Mouse (Mus musculus) retina, postnatal 1 day (tissue): Measurements from ENCODE around the gene B3gat3.

Source experiments
- DNase-seq: peaks from one replicate; pipeline ENCODE4 v3.0.0-alpha.2; 2012

The B3gat3 gene

DNA sequence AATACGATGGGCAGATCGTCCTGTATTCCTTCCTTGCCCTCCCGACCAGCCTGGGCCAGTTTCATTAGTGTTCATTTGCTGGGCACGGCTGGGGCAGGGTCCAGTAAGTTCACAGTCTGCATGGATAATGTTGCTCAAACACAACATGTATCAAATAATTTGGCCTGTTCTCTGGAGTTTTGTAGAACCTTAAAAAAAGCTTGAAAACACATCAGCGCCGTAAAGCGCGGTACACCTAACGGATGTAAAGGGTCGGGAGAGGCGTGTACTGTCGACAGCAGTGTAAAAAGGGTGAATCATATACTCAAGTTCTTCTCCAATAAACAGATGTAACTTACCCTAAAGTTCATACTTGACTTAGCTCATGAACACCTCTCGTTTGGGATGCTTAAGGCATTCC lies 21.6 kb upstream of the B3gat3 start:
- DNase-seq: no peak

DNA sequence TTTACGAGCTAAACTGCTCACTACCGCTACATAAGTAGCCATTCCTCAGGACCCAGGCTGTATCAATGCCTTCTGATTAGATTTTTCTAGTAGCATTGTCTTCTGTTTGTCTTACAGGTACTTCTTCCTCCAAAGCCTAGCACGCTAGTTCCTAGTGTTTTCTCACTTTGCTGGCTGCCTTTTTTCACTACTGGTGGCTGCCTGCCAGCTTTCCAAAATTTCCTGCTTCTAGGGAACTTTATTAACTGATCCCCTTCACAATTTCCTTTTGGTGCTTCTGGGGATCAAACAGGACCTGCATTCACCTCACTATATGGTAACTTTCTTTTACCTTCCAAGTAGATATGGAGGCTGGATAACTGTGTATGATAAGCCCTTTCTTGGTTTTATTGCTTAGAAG lies 21.1 kb upstream of the B3gat3 start:
- DNase-seq: no peak

DNA sequence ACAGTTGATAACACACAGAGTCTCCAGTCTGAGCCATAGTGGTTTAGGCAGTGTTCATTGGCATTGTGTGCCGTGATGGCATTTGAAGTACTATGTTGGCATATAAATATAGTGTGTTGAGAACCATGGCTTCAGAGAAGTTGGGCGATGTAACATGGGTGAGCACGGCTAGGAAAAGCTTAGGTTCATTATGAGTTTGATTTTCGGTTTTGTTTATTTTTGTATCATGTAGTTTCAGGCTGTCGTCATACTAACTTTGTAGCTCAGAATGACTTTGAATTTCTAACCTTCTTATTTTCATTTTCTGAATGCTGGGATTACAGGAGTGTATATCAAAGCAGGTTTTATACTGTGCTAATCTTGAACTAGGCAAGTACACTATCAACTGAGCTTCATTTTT lies 16.8 kb upstream of the B3gat3 start:
- no peak for DNase-seq

DNA sequence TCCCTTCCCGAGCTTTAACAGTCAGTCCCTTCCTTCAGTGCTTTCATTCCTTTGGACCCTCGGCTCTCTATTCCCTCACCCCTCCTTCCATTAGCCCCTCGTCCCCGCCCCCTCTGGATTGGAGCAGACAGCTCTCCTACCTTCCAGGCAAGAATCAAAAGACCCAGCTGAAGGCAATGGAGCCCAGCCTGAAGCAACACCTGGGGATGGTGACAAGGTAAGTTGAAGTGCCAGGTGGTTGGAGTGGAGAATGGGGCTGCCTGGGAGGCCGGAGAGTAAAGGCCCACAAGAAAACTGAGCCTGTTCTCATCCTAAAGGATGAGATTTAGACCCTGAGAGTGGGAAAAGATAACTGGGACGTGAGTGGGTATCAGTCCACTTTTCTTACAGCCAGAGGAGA lies 11.6 kb upstream of the B3gat3 start:
- no peak for DNase-seq

DNA sequence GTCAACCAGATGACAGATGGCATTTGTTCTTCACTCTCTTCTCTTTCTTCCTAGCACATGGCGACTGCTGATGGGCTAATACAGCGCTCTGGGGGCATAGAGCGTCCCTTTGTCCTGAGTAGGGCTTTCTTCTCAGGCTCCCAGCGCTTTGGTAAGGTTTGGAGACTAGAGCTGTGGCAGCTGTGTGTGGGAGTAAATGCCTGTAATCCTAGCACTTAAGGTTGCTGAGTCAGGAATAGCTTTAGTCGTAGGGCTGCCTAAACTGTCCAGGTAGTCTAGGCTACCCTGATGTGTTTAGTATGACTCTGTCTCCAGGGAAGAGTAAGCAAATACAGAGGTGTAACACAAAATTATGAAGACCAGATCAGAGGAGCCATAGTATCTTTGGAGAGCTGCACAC lies 8.4 kb upstream of the B3gat3 start:
- DNase-seq: no peak

DNA sequence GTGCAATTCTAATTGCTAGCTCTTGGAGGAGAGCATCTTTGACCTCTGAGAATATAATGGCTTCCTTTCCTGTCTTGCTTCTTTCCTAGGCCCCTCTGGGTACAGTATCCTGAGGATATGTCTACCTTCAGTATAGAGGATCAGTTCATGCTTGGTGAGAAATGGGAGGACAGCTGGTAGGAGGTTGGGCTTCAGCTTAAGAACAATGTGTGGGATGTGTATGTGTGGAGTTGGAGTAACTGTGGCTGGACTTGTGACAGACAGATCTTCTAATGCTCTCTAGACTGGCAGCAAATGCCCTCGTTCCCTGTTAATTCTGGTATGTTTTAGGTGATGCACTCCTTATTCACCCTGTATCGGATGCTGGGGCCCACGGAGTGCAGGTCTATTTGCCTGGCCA lies 6.0 kb upstream of the B3gat3 start:
- DNase-seq: no peak

DNA sequence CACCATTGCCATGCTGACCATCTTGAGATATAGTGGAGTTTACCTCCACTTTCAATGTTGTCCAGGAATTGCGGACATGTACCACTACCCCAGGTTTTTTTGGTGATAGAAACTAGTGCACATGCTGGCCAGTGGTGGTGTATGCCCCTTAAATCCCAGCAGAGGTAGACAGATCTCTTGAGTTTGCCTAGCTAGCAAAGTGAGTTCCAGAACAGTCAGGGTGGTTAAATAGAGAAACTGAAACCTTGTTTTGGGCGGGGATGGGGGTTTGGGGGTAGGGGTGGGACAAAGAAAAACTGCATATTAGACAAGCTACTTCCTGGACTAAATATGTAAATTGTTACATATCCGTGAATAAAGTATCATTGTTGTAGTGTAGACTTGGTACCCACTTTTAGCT lies 1.2 kb upstream of the B3gat3 start:
- no peak for DNase-seq

DNA sequence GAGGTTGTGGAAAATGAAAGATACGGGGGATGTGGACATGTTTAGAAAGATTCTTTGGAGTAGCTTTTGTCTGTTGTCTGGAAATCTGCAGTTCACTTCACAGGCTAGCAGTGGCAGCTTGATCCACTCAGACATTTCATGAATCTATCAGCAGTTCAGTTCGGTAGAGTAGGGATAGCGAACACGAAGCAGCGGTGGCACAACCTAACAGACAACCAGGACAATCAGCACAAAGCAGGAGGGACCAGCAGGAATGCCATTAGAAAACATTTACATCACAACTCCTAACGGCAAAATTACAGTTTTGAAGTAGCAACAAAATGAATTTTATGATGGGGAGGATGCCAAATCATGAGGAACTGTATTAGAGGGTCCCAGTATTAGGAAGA lies 496 bp upstream of the B3gat3 start:
- no peak for DNase-seq

DNA sequence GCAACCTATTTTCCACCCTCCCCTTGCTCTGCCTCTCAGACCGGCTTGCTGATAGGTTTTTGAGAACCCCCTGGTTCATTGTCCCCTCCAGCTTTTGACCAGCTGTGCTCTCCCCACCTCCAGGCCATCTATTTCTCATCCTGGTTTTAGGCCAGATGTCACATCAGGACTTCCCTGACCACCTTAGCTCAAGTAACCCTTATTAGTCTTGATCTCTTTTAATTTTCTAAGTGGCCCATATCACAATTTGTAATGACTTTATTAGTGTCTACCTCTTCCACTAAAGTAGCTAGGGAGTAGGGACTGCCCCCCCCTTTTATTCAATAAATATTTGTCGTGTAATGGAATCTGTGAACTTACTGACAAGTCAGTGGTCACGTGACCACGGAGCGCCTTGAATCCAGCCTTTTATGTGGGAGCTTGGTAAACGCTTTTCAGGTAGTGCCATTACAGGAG lies 690 bp downstream of the B3gat3 start:
- peak; percentile 47 for DNase-seq

DNA sequence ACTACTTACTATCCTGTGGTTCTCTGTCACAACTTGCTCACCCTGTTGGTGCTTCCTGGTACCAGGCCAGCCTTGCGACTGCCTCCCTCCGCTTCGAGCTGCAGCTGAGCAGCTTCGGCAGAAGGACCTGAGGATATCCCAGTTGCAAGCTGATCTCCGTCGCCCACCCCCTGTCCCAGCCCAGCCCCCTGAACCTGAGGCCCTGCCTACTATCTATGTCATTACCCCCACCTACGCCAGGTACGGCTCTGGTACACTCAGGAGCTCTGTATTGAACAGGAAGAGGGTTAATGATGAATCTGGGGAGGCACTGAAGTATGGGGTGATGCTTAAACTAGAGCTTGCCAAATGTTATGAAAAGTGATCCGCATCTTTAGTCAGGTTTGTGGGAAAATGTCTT lies 1.6 kb downstream of the B3gat3 start:
- no peak for DNase-seq

DNA sequence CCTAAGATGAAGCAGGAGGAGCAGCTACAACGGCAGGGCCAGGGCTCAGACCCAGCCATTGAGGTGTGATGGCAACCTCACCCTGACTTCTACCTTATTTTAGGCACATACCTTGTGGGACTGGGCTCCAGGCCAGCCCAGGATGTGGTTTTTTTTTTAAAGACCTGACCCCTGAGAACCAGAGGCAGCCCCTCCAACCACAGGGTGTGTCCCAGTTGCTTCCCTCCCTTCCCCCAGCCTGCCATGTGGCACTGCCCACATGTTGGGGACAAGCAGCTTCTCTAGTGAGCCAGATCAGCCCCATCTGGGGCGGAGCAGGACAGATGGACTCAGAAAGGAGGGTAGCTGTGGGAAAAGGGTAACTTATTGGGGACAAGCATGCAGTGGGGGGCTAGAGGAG lies 6.6 kb downstream of the B3gat3 start:
- peak; percentile 9 for DNase-seq

DNA sequence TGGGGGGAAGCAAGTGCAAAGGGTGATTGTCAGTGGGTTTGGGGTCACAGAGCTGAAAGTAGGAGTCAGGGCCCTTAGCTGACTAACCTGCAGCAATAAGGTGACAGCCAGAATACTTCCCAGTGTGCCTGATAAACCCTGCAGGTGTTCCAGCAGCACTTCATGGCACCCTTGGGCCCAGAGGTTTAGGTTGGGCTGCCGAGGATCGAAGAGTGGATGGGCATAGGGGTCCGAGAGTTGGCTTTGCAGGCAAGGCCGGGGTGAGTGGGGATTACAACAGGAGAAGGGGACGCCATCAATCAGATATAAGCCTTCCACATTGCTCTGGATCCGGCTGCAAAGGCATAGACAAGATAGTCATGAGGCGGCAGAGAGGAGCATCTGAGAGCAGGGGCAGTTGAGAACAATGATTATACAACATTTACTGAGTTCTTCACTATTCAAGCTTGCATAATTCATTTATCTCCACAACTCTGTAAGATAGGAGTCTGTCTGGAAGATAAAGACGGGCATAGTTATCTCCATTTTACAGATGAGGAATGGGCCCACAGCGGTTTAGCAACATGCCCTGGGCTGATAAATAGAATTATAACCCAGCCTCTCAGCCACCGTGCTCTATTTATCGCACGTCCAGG lies 7.8 kb downstream of the B3gat3 start:
- no peak for DNase-seq

DNA sequence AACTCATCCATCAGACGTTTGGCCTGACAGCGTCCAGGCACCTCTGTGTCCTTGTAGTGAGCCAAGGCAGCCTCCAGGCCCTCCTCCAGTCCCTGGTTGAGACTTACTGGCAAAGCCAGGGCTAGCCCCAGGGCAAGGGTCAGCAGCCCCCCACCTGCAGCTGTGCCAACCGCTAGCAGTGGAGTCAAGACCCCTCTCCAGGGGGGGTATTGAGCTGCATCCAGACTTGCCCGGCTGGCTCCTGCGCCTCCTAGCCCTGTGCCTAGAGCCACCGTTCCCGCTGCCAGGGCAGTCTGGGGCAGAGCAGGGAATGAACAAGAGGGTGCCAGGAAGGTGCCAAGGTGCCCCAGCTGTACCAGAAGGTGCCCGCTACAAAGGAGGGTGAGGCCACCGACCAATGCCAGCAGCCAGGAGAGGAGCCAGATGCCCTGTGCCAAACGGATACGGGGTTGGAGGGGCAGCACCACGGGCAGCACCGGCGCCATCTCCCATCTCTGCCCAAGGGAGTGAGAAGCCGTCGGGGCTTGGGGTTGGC lies 8.6 kb downstream of the B3gat3 start:
- DNase-seq: no peak

DNA sequence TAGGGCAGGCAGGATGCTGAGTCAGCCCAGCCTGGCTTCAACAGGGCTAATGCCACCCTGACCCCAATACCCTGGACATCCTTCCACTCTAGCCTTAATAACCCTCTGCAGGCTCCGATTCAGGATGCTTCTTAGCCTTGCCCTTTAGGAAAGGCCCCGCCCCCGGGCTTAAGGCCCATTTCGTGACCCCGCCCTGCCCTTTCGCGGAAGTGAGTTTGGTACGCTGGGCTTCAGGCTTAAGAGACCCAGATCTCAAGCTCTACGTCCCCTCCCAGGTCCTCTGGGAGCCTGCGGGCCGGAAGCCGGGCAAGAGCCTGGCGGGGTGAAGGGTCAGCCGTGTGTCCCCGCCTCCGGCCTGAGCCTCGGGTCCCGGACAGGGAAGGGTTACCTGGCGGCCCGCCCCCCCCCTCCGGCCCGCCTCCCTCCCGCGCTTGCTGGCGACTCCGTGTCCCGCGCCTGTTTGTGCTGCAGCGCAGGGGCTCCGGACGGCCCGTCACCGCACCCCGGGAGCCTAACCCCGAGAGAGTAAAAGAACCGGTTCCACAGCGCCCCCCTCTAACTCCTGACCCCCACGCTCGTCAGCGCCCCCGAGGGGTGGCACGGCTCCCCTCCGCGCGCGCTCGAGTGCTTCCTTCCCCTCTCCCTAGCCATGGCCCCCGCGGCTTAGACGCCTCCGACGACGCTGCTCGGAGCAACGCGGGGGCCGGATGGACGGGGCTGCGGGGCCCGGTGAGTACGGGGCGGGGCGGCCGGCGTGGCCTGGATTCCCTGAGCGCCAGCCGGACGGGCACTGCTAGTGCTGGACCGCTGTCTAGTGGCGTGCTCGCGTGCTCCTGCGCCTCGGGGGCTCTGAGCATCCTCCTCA lies 9.3 kb downstream of the B3gat3 start, which contains the start of the genes Rom1 and Eml3:
Gene Rom1 (minus strand): TSS at position 133 of the 865 bp plus-strand sequence.
Gene Eml3 (plus strand): TSS at position 329 of the 865 bp plus-strand sequence.
- DNase-seq: peak; percentile 95

DNA sequence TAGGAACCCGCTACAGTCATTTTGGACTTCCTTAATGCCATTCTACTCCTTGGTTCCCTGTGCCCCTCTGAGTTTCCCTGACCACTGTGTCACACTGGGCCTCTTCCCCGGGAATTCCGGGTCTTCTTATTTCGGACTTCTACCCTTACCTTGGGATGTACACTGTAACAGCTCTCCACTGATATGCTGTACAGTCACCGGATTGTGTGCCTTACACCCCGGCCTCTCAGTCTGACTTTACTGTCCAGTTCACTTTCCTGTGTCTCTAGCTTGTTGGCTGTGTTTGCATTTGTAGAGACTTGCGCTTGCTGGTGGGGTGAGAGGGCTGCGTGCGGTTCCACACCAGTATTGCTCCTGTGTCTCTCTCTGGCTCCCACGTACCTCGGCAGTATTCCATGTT lies 9.9 kb downstream of the B3gat3 start:
- DNase-seq: no peak

DNA sequence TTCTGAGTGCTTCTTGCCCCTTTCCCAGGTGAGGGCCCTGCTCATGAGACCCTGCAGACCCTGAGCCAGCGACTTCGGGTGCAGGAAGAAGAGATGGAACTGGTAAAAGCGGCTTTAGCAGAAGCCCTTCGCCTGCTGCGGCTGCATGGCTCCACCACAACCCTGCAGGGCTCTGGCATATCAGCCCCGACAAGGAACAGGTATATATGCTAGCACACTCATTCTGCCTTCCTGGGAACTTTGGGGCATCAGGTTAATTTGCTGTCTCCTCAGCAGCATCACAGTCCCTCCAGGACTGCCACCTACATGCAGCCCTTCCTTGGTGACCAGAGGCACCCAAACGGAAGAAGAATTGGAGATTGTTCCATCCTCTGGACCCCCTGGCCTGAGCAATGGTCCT lies 10.6 kb downstream of the B3gat3 start:
- DNase-seq: no peak

DNA sequence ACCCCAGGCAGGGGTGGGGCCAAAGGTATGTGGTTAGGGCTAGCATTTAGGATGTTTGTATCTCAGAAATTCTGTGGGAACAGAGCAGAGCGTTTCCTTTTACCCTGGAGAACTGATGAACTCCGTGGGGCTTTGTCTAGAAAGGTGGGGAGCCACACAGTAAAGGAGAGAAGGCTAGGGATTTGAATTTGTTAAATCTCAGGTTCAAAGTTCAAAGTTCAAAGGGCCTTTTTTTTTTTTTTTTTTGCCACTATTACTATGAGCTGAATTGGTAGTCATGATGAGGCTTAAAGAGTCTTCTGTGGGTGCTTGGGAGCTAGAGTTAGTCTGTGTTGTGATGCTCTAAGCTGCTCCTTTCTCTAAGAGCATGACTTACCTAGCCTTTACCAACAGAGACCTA lies 16.6 kb downstream of the B3gat3 start:
- no peak for DNase-seq

DNA sequence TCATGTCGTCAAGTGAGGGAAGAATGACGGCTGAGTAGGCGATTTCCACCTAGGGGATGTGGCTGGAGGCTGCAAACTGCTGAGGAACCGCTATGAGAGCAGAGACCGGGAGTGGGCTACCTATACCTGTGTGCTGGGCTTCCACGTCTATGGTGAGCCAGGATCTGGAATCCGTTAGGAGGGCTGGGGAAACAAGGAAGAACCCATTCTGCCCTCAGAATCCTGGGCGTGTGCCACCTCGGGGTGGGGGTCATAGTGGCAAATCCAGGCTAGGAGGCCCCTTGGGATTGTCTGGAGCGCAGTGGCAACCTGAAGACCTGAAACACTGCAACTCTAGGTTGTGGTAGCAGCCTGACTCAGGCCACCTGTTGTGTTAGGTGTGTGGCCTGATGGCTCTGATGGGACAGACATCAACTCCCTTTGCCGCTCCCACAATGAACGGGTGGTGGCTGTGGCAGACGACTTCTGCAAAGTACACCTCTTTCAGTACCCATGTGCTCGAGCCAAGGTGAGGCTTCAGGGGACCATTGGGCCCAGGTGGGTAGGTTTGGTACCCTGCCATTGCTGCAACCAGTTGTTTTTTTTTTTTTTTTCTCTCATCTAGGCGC lies 20.5 kb downstream of the B3gat3 start:
- no peak for DNase-seq

DNA sequence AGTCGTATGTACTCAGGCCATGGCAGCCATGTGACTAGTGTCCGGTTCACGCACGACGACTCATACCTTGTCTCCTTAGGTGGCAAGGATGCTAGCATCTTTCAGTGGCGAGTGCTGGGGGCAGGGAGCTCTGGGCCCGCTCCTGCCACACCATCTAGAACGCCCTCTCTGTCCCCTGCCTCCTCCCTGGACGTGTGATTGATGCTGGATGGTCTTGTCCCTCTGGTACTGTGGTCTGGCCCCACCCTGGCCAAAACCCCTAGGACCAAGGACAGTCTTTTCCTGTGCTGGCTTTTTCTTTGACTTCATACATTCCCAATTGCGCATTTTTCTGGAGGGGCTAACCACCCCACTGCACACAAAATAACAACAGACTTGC lies 21.0 kb downstream of the B3gat3 start:
- no peak for DNase-seq

DNA sequence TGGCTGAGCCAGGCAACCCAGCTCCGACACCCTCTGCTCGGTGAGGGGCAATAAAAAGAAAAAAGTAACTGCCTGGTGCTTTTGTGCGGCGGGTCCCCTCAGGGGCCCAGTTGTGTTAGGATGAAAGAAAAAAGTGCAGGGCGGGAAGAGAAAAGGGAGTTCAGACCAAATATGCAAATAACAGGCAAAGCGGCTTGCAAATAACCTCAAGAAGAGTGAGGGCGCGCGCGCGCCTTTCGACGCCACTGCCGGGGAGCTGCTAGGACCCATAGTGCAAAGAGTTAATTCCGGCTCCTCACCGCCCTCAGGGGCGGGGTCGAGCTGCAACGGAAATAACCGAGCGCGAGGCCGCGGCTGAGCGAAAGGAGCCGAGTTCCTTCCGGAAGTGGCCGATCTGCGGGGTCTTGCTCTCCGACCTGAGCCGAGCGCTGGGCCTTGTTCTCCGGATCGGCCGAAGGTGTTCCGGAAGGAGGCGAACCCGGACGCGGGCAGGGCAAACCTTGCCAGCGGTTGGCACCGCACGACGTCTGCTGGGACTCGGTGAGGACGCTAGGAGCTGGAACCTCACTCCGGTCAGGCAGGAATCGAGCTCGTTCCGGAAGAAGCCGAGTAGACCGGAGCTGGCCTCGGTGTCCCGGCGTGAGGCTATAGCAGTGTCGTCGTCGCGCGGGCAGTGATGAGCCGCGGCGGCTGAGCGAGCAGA lies 21.5 kb downstream of the B3gat3 start, which contains the start of gene Mta2:
Gene Mta2 (plus strand): TSS at position 361 of the 703 bp plus-strand sequence.
- peak; percentile 98 for DNase-seq

DNA sequence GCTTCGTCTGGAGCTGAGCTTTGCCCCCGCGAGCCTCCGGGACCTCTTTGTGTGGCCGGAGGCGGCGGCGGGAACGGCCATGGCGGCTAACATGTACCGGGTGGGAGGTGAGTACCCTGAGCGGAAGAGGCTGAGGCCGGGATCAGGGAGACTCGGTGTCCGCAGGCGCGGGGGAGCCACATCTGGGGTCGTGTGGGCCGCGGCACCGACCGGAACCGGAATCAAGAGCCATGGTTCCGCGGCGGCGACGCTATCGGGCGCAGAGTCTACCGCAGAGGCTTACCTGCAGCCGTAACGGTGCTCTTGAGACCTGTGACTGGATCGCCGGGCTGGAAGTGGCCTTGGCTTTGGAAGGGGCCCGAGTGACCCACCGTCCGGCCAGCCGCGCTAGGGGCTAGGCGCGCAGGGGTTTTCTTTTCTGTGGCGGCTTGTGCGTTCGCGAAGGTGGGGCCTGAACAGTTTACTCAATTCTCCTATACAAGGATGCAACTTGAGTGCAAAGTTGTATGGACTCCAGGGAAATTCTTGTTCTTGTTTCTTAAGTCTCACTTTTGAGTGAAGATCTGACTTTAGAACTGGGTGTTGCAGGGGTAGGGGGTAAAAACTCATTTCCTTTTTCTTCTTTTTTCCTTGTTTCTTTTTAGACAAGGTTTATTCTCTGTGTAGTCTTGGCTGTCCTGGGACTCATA lies 22.2 kb downstream of the B3gat3 start:
- DNase-seq: no peak

DNA sequence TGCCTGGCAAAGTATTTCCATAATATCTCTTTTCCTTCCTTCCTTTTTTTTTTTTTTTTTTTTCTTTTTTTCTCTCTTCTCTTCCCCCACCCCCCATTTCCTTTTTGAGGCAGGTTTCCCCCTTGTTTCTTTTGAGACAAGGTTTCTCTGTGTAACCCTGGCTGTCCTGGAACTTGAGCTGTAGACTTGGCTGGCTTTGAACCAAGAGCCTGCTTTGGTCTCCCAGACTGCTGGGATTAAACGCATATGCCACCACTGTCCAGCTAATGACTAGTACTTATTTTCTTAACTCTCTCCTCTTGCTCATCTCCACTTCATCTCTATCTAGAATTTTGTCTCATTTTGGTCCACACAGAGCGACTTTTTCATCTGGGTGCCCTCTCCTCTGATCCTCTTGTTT lies 22.9 kb downstream of the B3gat3 start:
- no peak for DNase-seq
